Mouse (Mus musculus) kidney, postnatal 4 days (tissue): ENCODE results near the gene Syne1.
A peak's percentile ranks its signal among the peaks of the same experiment; 100 is the strongest.

ENCODE experiments used
- DNase-seq, 2 experiments: peaks; one replicate each; pipeline ENCODE4 v3.0.0; 2021; ENCODE audit warnings: mixed read lengths in 2 of 2

Gene Syne1

DNA sequence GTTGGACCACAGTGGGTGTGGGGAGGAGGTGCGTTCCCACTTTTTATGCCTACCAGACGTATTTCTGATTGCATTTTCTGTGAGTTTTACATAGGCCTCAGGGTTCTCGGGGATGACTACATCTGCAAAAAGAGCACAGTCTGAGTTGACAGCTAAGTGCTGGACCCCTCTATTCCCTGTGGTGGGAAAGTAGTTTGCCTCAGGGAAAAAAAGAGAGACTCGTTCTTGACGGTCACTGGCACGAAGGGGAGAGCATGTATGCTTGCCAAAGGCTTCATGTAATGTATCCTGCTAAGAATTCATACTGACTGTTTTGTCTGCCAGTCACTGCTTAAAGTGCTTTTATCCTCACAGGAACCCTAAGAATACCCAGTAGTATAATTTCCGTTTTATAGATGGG, 506.1 kb downstream of the Syne1 start:
- no peak for DNase-seq

DNA sequence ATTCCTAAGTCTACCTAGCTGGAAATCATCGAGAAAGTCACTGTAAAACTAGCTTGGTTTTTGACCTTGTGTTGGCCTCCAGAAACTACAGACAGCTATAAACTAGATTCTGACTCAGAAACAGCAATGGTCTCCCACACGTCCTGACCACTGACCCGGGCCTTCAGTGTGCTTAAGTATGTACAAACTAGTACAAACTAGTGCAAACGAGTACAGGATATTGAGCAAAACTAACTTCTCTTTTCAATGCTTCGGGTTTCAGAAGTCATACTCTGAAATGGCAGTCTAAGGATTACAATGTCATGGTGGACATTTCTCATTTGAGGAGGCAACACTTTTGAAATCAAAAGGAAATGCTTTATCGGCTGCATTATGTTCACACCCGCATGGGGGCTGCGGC, 506.8 kb downstream of the Syne1 start:
- no peak for DNase-seq

DNA sequence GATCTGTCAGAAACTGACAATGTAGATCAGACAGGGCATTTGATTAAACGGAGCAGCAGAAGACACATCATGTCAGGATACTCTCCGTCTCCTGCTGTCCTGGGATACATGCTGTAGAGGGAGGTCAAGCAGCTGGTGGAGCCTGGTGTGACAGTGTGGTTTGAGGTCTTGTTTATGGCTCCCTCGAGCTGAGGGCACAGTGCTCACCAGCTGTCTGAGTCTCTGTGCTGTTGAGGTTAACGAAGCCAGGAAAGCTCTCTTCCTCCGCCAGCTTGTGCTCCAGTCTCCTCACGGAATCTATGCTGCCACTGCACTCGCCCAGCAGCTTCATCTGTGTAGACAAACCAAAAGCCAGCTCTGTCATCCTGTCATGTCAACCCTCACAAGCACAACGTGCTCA, 510.0 kb downstream of the Syne1 start:
- DNase-seq = peak in 1 of 2 experiments; percentile 6

DNA sequence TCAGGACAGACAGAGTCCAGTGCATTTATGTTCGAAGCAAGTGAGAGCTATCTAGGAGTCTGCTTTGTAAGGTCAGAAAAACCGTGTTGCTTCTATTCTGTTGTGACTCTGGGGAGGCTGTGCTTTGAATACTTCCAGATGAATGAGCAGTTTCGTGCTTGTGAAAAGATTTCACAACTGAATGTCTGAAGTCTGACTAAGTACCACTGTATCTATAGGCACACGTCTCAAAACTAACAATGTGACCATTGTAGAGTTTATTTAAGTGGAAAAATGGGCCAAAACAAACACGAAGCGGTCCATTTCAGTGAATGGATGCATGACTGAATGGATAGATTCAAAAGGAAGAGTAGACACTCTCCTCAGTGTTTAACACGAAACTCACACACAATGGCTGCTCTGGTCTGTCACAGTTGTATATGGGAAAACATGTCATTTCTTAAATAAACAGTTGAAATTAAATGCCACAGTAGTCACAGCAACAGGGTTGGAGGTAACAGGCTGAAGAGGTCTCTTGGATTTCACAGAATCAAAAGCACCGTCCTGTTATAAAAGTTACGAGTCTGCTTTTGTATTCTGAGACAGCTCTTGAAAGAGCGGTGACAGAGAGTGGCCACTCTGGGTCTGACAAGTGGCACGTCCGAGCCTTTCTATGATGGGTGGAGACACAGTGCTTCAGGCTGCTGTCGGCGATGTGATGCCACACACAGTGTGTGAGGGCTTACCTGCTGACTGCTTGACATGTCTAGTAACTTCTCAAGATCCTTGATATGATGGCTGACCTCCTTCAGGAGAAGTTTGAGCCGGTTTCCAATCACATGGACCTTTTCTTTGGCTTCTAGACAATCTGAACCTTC, 518.9 kb downstream of the Syne1 start:
- DNase-seq = no peak

DNA sequence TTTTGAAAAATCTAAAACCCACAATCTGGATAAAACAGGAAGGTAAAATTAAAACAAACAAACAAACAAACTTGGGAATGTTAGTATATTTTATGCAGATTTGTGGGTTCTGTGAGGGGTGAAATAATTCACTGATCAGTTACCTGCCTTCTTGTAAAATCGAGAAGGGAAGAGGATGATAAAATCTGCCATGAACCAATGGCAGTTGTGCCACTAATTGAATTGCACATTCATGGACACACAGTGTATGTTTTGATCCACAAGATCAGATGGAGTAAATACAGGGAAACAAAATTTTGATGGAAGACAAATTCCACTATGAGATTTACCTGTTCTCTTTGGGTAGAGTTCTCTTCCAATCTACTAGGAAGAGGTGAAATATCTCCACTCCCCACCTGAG, 521.4 kb downstream of the Syne1 start:
- no peak for DNase-seq

DNA sequence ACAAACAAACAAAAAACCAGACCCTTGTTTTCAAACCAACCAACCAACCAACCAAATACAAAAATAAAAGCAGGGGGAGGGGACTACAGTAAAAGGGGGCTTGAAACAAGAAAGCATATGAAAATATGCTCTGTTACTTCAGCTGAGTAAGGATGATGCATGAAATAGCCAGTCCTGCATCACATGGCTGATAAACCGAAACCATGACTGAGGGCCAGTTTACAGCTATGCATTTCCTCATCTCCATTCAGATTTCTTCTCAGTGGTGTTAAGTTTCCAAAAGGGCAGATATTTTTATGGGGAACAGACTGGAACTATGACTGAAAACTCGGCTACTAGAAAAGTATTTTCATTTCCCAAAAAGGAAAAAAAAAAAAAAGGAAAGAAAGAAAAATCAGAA, 522.1 kb downstream of the Syne1 start:
- no peak for DNase-seq

DNA sequence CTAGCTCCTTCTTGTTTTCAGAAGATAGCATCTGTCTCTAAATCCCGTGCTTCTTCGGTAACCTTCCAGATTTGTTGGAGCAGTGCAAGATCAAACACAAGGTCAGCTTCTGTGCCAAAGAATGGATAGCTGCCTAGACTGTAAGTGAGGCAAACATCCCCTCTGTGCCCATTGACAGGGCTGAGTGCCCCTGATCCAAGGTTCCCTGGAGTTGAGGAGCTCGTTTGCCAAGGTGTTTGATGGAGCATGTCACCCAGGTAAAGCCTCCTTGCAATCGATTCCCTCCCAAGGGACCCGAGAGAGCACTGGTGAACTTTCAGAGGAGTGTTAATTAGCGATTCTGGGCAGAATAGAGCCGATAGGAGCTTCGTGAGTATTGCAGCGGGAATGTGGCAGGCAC, 523.0 kb downstream of the Syne1 start:
- no peak for DNase-seq

DNA sequence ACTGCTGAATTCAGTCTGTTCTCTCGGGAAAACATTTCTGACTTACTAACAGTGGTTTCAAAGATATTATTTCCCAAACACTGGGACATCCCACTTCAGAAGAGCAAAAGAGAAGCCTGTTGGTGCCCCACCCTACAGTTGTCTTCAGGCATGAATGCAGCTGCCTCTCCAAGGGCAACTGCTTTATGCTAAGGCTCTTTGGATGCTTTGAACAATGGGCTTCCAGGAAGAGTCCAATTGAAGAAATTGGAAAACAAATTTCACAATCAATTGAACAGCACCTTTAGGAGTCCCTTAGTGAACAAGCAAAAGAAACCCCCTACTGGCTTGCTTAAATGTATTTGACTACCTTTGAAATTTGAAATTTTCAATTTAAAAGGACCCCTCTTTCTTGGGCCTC, 524.1 kb downstream of the Syne1 start:
- DNase-seq = no peak

DNA sequence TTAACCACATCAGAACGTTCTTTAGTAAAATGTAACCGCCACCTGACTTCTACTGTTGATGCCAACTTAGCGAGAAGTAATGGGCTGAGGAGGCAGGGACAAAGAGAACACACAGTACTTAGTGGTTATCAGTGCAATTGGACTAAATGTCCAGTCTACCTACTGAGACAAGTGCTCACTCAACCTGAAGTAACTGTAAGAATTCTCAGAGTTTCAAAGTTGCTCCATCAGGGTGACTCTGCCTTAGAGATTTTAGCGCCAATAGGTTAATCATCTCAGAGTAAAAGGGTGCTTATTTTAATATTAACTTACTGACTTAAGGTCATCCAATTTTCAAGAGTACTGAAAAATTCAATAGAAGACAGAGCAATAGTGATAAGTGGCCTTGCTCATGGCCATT, 525.4 kb downstream of the Syne1 start:
- DNase-seq = no peak

DNA sequence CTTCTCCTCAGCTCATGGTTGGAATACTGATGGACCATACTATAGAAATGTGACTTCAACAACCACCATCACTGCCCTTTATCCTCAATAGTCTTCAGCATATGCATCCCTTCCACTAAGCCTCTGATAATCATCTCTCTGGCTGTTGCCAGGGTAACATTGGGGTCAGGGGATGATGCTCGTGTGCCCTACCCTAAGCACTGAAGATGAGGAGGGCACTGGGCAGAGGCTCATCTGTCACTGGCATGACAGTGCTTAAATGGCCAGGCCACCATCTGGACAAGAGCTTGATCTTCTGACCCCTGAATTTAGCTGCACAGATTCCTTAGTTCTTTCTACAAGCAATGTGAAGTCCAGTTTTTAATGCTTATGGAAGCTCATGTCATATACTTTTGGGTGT, 534.1 kb downstream of the Syne1 start:
- DNase-seq = no peak

DNA sequence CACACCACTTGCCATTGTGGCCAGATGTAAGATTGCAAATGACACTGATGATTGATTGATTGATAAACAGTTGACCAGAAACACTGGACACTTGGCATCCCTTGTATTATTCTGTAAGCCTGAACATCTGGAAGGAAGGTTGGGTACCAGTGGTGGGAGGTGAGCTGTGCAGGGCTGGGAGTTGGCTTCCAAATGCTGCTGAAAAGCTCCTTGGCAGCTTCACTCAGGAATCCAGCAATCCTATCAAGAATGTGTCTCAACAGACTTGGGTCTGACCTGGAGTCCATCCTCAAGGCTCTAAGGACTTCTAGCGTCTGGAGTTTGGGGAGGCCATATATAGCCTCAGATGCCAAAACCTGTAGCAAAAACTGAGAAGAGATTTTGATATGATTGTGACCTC, 536.3 kb downstream of the Syne1 start:
- no peak for DNase-seq

DNA sequence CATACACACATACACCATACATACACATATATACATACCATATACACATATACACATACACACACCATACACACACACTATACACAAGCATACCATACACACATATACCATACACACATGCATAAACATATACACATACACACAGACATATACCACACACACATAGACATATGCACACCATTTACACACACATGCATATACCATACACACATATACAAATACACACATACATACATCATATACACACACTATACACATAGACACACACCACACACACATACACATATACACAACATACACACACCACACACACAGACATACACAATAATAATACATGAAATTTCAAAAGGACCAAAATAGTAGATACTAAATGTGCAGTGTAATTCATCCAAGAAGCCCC, 539.3 kb downstream of the Syne1 start:
- DNase-seq = no peak

DNA sequence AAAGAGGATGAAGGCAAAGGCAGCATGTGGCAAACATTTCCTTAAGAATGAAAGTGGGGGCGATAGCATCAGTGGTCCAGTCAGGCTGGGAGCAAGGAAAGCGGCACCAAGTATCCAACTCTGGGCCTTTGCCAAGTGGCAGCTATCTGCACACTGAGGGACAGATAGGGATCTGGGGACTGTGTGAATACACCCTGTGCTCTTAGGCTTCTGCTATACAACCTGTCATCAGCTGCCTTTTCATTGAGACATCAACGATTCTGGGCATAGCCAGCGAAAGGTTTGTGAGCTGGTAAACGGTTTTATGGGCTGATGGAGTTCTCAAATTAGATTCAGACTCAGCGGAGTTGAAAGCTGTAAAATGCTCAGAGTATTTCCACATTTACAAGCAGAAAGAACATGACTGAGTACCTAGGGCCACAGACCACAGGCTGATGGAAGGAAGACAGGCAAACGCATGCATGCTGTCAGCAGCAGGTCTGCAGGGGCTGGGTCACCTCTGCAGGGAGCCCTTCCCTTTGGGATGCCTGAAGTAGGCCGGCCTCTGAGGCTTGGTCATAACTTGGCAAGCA, 542.4 kb downstream of the Syne1 start:
- DNase-seq = no peak

DNA sequence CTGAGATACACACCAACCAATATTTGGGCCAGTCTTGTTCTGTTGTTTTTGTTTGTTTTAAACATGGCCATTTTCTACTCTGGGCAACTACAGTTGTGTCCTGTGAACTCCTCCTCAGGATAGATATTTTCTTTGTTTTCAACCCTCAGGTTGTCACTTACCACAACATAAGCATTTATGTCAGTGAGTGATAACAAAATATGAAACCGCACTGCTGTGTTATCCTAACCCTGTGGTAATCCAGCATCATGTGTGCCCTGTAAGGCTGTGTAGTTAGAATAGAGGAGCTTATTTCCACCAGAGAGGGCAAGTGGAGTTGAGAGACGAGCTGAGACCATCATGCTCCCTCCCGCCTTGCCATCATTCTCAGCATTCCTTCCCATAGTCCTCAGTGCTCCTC, 554.7 kb downstream of the Syne1 start:
- DNase-seq = no peak

DNA sequence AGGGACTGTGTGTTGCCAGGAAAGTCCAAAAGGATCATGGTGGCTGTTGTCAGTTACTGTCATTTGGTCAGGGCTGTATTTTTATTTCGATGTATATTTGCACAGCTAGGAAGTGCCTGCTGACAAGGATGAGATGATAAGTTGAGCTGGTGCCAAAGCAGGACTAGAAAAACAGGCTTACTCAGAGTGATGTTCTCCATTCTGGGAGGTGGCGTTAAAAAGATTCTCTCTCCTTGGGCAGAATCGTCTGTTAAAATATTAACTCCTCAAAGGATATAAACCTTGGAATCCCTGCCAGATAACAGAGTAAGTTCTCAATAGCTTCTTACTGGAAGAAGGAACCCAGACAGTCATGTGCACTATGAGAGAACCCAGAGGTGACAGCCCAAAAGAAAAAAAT, 557.5 kb downstream of the Syne1 start:
- DNase-seq = no peak

DNA sequence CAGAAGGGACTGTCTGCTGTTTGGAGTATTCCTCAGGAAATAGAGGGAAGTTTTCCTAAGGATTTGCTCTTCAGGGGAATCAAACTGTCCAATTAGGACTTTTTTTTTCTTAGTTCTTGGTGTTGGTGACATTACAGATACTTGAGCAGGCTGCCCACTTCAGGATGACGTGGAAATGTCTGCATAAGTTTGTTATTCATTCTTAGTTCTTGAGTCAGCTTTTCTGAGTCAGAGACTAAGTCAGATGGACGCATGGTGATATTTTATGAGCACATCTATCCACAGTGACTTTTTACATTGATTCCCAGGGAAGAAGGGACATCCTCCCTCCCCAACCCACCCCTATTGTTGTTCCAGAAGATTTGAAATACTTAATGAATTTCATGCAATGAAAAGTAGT, 567.4 kb downstream of the Syne1 start:
- no peak for DNase-seq

DNA sequence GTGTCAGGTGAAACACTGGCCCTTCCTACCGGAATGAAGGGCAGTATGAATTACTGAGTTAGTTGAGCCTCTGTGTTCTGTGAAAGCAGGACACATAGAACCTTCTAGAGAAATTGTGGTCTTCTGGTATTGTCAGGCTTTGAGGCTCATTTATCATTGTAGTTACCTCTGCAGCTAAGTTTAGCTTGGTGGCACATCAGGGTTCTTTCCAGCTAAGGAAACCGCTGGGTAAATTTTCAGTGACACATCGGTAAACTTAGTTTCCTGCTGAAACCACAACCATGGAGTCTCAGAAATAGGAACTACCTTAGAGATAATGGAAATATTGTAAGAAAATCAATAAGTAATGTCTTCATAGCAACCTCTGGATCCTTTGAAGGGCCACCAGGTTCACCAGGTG, 573.9 kb downstream of the Syne1 start:
- DNase-seq = no peak

DNA sequence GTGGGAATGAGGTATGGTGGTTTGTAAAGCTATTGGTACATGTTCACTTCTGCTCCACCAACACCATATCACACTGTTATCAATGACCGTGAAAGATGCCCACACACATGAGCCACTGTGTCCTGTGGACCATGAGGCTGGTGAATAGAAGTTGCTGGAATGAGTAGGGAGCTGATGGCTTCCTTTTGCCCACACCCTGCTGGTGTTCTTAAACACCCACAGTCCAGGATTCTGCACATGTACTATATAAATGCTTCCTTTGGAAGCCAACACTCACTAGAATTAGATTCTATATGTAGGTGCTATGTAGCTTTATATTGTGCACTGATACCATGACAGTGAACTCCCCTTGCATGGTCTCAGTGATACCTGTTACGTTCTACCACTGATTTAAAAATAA, 574.7 kb downstream of the Syne1 start:
- no peak for DNase-seq

DNA sequence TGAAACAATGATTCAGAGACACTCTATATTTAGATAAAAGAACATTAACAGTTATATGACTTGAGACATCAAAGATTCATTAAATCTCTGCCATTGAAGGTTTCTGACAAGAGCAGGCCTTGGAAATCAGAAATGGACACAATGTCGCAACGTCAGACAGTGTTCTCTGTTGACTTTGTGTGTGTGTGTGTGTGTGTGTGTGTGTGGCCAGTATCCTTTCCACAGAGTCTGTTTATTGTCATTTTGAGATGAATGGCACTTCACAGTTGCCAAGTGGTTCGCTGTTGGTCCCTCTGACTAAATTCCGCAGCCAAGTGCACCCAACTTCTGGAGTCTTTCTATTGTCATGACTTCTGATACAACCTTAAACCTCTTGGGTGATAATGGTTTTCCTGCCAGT, 577.0 kb downstream of the Syne1 start:
- DNase-seq = no peak

DNA sequence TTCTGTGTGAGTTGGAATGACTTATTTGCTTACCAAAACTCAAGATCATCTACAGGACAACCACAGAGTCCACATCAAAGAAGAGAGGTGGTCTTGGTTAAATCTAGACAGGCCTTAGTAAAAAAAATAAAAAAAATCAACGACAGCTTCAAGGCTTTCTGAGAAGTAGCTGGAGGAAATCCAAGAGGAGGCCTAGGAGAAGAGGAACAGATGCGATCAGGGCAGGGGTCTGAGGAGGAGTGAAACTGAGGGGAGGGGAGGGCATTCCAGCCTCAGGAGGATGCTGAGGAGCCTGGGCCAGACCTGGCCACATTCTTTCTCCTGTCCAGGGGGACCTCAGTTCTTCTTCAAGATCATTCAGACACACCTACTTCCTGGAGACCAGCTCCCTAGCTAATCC, 579.3 kb downstream of the Syne1 start:
- peak in 1 of 2 experiments; percentile 7 for DNase-seq

DNA sequence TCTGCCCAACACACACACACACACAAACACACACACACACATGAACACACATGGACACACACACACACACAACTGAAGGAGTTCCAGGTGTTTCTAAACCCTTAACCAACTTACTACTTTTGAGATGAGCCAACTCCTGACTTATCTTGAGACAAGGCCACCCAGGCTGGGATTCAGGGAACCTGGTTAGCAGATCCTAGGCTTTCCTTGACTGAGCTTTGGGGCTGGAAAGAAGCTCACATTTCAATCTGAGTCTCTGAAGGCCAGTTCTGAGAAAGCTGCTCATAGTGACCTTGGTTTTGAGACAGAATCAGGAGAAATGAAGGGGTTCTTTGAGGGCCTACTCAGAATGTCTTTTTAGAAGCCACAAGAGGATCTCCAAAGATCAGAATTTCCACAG, 579.7 kb downstream of the Syne1 start:
- DNase-seq = no peak

DNA sequence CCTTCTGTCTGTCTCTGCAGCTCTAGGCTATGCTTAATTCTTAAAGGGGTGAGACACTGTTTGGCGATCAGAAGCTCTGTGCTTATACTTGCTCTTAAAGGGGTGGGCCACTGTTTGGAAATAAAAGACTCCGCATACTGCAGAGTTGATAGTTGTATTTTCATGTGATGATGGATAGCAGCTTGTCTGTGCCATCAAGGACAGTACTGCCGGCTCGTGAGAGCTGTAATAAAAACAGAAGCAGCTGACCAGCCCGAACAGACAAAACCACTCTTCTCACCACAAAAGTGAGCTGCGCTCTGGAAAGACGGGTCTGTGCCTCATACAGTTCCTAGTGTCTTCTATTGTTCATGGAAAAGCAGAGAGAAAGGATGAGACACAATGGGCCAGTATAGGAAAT, 580.1 kb downstream of the Syne1 start:
- DNase-seq = peak in 1 of 2 experiments; percentile 9
